Mouse (Mus musculus) left cerebral cortex, postnatal 14 days (tissue): ENCODE measurements around the gene Eml2. TPM values are rescaled to one million over a fixed set of nuclear protein-coding genes. Genes with fewer than 3 reads are reported as not detected.
"Not testable (repeated sequence)": the region's sequence is repeated elsewhere in the genome, so short reads cannot be mapped to it uniquely, and the experiment has no call there.

Source experiments
- DNase-seq, 2 experiments: peaks; one replicate each; pipeline ENCODE4 v3.0.0; 2021 to 2022; ENCODE audit warnings: low spot score in 2 of 2, mixed read lengths in 1 of 2
- intact Hi-C: fragments of 180-260 bp; cut with DNase I; formaldehyde crosslinking; loops from one replicate; pipeline ENCODE4 v1.15.1; 2025
- long read RNA-seq, 2 experiments: library from polyadenylated mRNA; stranded (forward); transcript quantifications; one replicate each; pipeline ENCODE4 v2.0.0; 2021
- total RNA-seq, 2 experiments: library from RNA; stranded (reverse); gene quantifications; 2 replicates each; pipeline ENCODE4 v1.2.3; 2021

The Eml2 gene
- total RNA-seq, result 100 to 1,000 TPM; 167 to 183 TPM
- long read RNA-seq, experiment 1, partial matches to known transcripts, result 1 of 16 reads
- long read RNA-seq, experiment 1, other reads (novel, unspliced or antisense), result 11 of 16 reads
- long read RNA-seq, experiment 2, partial matches to known transcripts, result 3 of 18 reads
- long read RNA-seq, experiment 2, other reads (novel, unspliced or antisense), result 13 of 18 reads

GRCm38 (mm10) chr7:19175708-19176515 lies at the start of gene Eml2:
TSS of gene Eml2 (plus strand) at chr7:19176421.
- intact Hi-C loops, result loop anchor here (5.0 kb wide), 2 partner anchors 36 to 121 kb away; partner anchors contain the start of gene Gpr4
- DNase-seq, result peak; percentile 86 to 93

DNA sequence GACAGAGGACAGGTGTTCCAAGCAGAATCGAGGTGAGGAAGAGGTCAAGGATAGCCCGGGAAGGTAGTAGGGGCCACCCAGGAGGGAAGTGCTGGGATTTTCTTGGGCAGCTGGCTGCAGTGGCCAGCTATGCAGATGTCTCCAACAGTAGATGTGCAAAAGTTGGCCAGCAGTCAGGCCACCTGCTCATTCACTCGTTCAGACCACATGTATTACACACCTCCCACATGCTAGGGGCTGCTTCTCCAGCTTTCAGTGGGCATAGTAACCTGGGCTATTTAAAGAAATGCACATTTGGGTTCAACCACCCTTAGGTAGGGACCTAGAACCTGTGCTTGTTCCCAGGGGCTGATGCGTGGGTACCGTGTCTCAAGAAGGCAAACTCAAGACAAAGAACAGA lies 48.5 kb upstream of the Eml2 start:
- intact Hi-C loops, result no loop called here
- peak in 1 of 2 experiments; percentile 62 for DNase-seq

GRCm38 (mm10) chr7:19129396-19129795 lies 46.8 kb upstream of the Eml2 start:
- intact Hi-C loops, result no loop called here
- DNase-seq, result no peak

GRCm38 (mm10) chr7:19130657-19131056 lies 45.6 kb upstream of the Eml2 start:
- intact Hi-C loops, result no loop called here
- no peak for DNase-seq

DNA sequence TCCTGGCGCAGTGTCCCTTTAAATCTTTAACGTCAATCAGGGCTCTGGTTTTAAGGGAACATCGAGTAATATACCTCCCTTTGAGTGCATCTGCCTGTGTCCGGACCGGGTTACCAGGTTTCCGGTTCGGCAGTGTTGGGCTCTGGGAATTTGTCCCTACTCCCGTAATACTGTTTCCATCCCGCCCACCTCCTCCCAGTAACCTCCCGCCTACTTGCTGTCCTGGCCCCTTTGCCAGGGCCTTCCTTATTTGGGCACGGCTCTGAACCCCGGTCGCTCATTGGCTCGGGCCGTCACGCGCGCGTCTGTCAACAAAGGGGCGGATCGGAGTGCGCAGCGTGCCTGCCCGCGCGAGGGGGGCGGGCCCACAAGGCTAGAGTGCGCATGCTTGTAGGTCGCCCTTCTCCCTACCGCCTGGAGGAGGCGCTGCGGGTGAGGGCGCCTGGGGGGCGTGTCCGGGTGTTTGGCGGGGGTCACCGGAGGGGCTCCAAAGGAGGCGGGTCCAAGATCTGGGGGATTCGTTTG lies 44.8 kb upstream of the Eml2 start:
- intact Hi-C loops, result no loop called here
- DNase-seq, result peak; percentile 97 to 99

DNA sequence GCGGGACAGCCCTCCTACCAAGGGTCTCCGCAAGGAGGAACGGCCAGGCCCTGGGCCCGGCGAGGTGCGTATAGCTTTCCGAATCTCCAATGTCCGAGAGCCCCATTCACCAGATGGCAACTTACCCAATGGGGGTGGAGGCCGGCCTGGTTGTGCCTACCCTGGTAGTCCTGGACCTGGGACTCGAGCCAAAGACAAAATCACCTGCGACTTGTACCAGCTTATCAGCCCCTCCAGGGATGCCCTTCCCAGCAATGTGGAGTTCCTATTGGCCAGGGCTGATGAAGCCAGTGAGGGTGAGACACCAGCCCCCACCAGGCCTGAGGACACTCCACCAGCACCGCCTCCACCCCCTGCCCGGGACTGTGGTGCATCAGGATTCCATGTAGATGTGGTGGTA lies 40.1 kb upstream of the Eml2 start:
- DNase-seq, result no peak
- intact Hi-C loops, result no loop called here

DNA sequence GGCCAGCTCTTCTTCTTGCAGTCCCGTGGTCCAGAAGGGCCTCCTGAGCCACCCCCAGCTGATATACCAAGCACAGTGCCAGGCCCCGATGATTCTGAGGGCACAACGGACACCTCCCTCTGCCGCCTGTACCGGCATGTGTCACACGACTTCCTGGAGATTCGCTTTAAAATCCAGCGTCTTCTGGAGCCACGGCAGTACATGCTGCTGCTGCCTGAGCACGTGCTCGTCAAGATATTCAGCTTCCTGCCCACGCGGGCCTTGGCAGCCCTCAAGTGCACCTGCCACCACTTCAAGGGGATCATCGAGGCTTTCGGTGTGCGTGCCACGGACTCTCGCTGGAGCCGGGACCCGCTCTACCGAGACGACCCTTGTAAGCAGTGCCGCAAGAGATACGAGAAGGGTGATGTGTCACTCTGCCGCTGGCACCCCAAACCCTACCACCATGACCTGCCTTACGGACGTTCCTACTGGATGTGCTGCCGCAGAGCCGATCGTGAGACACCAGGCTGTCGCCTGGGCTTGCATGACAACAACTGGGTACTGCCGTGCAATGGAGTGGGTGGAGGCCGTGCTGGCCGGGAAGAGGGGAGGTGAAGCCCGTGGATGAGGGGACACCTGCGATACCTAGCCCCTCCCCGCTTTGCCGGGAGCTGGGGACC lies 39.4 kb upstream of the Eml2 start:
- peak; percentile 44 to 79 for DNase-seq
- intact Hi-C loops, result no loop called here

DNA sequence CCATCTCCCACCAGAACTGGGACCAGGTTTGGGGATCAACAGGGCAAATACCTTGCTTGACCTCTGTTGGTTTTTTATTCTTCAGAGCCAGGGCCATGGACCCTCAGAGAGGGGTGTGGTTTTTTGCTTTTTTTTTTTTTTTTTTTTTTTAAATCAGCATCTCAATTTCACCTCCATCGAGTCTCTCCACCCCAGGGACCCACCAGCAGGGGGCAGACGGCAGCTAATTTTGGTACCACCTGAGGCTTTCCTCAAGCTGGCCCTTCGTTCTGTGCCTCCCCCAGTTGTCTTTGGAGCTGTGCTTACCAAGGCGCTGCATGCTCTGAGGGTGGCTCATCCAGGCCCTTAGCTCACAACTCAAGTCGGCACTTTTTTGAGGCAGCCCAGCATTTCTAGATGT lies 38.8 kb upstream of the Eml2 start:
- DNase-seq, result peak; percentile 64 to 70
- intact Hi-C loops, result no loop called here

- no peak for DNase-seq
- intact Hi-C loops, result no loop called here
Measured at GRCm38 (mm10) chr7:19146793-19147192, 29.4 kb upstream of the Eml2 start.

GRCm38 (mm10) chr7:19147497-19148045 lies 28.6 kb upstream of the Eml2 start:
- DNase-seq, result no peak
- intact Hi-C loops, result no loop called here

DNA sequence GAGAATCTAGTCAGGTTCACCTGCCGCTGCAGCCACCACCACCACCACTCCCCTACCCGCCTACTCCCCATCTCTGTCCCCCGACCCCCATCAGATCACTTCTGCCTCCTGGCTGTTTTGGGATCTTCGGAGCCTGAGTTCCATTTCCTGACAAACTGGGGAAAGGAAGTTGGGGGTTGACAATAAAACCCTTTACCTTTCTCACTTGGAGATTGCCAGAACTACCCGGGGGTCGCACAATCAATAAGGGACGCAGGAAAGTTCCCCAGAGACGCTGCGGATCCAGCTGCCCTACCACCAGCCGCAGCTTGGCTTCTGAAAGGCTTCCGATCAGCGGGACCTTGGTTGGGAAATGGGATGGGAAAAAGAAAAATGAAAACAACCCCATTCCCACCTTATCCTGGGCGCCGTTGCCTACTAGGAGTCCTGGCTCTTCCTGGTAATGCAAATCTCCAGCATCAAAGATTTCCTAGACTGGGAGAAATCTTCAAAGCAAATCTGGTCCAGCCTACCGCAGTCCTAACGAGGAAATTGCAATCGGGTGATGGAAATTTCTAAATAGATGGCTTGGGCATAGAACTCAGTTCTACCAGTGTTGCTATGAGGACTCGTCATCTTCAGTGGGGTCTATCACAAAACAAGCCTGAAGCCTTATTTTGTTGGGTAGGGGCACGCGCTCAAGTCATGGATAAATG lies 27.9 kb upstream of the Eml2 start:
- intact Hi-C loops, result no loop called here
- DNase-seq, result no peak

DNA sequence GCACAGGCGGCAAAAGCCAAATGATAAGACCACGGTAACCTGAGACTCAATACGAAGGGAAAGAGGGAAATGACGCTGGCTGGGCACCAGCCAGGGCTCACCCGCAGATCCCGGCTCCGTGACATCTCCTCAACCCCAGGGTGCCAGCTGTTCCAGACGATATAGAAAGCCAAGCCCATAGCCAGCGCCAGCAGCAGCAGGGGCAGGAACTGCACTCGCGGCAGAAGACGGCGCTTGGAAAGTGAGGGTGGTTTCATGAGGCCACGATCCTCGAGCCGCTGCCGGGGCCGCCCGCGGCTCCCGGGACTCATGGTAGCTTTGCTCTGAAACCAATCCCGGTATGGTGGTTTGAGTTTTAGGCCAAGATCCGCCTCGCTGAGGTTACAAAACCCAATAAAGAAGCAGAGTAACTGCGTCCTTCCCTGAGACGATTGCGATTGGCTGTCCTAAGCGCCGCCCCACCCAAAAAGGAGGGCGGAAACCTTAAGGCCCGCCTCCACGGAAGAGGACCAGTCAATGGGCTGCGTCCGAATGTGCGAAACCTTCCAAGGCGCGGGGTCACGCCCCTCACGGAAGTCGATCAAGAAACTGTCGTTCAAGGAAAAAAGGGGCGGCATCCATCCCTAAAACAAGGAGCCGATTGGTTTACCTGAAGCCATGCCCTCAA lies 27.2 kb upstream of the Eml2 start, which contains the start of gene Qpctl:
TSS of gene Qpctl (minus strand) at position 417 of the 667 bp plus-strand sequence.
- peak; percentile 98 to 99 for DNase-seq
- intact Hi-C loops, result no loop called here

DNA sequence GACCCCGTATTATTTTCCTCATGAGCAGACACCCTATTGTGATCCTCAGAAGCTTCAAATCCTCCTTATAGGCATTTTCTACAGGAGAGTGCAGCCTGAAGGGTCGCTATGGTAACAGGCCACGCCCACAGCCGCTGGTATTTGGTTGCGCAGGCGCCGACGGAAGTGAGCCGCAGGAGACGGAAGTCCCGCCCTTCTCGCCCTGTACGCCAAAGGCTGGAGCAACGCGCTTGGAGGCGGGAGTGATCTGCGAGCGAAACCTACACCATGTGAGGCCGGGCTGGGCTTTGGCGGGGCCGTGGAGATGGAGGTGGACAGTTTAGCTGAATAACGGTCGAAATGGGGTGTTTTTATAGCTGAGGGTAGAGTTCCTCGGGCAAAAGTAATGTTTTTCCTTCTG lies 26.6 kb upstream of the Eml2 start, which contains the start of gene Snrpd2:
TSS of gene Snrpd2 (plus strand) at position 97 of the 400 bp plus-strand sequence.
- intact Hi-C loops, result no loop called here
- DNase-seq, result peak; percentile 97

DNA sequence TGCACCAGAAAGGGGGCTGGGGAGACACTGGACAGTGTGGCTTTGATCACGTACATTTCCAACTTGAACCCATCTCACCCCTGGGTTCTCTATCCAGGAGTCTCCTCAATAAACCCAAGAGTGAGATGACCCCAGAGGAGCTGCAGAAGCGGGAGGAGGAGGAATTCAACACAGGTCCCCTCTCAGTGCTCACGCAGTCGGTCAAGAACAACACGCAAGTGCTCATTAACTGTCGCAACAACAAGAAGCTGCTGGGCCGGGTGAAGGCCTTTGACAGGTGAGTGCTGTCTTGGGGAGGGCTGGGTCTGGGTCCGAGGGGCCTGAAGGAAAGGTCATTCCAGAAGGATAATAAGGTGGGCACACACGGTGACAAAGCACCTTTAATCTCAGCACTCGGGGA lies 25.1 kb upstream of the Eml2 start:
- intact Hi-C loops, DNase-seq: not testable (repeated sequence)

DNA sequence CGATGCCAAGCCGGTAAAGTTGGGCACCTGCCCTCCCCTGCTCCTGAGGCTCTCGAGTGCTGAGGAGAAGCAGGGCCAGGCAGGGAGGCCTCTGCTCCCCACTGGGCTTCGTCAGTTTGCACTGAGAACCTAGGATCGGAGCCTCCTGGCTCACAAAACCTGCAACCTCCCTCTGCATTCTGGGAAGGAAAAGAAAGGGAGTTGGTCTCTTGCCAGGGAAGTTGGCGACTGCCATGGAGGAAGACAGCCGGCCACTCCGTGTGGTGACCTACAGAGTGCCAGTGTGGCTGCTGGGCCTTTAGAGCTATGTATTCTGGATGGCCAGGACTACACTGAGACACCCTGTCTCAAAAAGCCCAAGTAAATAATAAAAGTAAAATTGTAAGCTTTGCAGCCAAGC lies 21.4 kb upstream of the Eml2 start:
- no peak for DNase-seq
- intact Hi-C loops, result loop anchor here (5.0 kb wide), 1 partner anchor 58 kb away; the partner anchor contains the start of gene Gpr4

- intact Hi-C loops, result loop anchor here (5.0 kb wide), 1 partner anchor 56 kb away; the partner anchor contains the start of gene Gpr4
Measured at GRCm38 (mm10) chr7:19155825-19156475, 20.3 kb upstream of the Eml2 start.

DNA sequence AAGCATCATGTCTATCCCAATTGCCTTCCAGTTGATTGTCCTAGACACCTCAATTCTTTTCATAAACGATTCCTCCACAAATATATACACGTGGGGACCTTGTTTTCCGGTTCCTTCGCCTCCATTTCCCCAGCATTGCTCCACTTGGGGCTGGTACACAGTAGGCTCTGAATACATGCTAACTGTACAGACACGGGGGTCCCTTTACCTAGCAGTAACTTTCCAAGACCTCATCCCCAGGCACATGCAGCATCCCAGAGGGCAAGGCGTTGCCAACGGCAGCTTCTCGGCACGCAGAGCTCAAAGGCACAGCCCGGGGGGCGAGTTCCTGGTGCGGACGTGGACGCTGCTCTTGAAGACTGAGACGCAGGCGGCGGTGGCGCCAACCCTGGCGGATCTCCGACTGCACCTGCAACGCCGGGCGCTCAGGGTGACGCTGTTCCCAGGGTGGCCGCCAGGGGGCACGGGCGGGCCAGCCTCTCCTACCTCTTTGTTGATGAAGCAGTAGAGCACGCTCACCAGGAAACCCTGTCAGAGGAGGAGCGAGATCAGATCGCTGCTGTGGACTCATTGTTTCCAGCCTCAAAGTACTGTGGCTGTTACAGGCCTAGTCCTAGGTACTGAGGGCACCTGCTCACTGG lies 18.9 kb upstream of the Eml2 start:
- DNase-seq, result peak; percentile 94 to 95
- intact Hi-C loops, result loop anchor here (1.0 to 5.0 kb wide), 2 partner anchors 15 to 55 kb away; partner anchors contain the start of gene Gpr4

More at GRCm38 (mm10) chr7:19155825-19156475, 20.3 kb upstream of the Eml2 start:
- peak in 1 of 2 experiments; percentile 67 for DNase-seq
